Mouse (Mus musculus): ENCODE measurements around the gene Syngr4.

- TF ChIP-seq CTCF (IDR thresholded peaks at IDR 0.05; ENCODE audit: control insufficient read depth, insufficient read depth, low read length), result no peak
- no peak for TF ChIP-seq POLR2A (IDR thresholded peaks at IDR 0.05; ENCODE audit: borderline replicate concordance, control insufficient read depth, low read depth, low read length)
These were observed 10.1 kb upstream of the Syngr4 start for GRCm38 (mm10) chr7:45906622-45907021.
